Mouse (Mus musculus): ENCODE results near the gene Adgrv1.

The Adgrv1 gene

DNA sequence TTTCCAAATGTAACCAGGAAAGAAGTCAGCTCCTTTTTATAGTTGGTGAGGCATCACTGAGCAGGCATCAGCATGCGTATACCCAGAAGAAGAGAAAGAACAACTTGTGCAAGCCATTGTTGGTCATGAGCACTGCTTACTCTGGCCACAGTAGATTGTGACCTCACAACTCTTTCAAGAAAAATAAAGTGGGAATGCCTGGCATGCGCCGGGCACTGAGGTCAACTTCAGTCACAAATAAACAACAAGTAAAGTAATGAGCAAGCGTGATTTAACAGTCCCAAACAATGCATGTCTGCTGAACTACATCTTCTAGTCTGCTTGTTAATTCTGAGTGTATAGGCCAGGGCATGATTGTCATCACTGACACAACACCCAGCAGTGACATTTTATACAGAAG is 499.6 kb downstream of the Adgrv1 start:
- peak; percentile 35 for DNase-seq

DNA sequence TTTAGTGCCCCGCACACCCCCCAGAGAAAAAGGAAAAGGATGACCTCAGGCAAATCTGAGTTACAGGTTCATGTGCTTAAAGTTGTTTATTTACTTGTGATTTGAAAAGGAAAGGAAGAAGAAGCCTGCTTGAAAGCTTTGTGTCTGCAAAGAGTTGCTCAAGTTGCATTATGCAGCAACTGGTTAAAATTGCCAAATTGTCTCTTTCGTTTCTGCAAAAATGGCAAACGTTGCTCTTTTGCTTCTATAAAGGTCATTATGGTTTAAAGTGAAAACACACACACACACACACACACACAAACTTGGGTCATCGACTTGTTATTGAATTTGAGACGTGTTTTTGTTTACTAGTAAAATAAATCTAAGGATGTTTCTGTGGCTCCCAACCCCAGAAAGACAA is 500.3 kb downstream of the Adgrv1 start:
- no peak for DNase-seq

DNA sequence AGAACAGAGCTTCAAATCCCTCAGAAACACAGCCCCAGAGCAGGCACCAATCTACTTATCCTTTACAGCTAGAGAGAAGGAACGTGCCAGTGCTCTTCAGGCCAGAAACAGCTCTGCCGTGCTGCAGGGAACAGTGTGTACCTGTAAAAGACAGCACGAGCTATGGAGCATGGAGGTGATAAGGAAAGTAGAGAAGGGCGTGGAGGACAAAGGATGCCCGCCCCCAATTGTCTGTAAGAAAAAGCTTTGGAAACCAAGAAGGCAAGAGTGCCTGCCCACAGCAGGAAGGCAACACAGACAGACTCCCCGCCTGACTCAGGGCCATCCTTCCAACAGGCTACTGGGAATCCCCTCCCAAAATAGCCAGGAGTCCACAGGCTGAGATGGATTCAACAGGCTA is 501.1 kb downstream of the Adgrv1 start:
- DNase-seq = no peak

DNA sequence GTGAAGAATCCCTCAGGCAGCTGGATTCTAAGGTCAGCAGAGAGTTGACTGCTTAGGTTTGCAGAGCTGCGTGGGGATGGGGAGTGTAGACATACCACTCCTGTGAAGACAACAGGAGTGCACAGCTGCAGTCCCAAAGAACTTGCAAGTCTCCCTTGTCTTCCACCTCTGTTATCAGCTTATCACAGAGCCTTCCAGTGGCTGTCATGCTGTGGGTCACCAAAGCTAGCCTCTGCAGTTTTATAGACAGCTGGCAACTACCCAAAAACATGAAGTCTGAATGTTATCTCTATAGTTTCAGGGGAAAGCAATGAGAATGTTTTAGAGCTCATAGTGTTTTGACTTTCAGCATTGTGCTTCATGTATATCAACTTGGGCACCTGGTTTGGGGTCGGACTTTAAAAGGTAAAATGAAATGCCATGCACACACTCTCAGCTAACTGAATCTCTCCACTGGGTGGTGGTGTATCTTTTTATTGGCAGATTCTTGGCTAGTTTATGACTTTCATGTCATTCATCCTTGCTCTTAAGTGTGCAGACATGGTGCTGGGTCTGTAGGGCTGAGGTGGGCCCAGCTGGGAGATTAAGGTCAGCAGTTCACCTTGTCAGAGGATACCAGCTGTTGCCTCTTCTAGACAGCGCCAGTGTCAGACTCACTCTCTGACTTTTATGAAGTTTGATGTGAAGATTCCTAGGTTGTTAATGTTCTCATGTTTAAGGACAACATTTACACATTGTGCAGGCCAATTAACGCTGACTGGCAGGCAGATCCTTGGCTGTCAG is 502.0 kb downstream of the Adgrv1 start:
- no peak for DNase-seq

DNA sequence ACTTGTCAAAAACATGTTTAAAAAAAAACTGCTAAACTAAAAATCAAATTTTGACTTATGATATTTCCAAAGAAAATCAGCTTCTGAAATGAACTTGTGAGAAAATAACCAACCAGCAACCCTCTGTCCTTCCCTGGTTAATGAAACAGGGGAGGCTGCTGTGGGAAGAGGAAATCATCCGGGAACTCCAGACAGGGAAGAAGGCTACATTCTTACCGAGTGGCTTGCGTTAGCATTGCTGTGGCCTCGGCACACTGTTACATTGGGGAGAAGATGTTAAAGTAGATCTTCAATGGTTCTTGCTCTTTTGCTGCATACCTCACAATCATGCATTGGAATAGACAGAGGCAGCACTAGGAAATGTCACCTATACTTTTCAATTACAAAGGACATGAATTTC is 507.1 kb downstream of the Adgrv1 start:
- no peak for DNase-seq

DNA sequence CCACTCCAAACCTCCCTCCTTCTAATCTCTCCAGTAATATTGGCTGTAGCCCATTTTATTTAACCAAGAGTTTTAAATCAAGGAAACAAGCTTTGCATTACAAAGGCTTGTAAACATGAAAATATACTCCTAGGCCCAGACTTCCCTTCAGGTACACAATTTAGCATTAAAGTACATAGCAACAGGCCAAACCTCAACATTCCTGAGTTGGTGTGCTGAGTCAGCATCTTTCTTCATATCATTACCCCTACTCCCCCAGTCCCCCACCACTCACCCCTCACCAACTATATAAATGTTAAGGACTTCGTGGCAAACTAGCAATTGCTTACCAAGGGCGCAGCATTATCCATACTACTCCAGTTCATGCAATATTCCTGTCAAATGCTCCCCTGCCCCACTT is 510.7 kb downstream of the Adgrv1 start:
- no peak for DNase-seq

DNA sequence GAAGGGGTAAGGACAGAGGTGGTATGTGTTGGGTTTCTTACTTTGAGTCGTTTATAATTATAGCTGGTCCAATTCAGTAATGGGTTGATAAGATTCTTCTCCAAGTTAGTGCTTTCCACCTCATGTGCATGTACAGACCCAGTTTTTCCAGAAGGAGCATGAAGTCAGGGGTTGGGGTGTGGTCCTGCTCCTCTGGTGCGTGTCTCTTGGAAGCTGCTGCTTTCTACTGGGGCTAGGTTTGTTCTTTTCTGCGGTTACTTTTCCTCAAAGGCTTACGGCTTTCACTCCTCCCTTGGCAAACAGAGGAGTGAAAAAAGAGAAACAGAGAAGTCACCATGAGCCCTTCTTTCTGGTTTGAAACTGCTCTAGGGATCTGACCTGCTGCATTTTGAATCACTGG is 522.5 kb downstream of the Adgrv1 start:
- no peak for DNase-seq

DNA sequence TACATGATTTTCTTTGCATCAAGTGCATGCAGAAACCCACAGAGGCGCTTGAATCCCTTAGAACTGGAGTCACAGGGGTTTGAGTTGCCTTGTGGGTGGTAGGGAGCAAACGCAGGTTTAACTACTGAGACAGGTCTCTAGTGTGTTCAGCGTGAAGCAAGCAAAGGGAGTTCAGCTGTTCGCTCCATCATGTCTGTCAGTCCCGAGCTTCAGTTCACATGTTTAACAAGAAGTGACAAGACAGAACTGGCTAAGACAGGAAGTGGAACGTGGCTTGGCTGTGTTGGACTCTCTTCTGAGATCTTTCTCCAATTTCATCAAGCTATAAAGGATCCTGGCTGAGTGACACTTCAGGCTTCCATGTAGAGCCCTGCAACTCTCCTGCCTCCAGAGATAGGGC is 523.3 kb downstream of the Adgrv1 start:
- peak; percentile 16 for DNase-seq

DNA sequence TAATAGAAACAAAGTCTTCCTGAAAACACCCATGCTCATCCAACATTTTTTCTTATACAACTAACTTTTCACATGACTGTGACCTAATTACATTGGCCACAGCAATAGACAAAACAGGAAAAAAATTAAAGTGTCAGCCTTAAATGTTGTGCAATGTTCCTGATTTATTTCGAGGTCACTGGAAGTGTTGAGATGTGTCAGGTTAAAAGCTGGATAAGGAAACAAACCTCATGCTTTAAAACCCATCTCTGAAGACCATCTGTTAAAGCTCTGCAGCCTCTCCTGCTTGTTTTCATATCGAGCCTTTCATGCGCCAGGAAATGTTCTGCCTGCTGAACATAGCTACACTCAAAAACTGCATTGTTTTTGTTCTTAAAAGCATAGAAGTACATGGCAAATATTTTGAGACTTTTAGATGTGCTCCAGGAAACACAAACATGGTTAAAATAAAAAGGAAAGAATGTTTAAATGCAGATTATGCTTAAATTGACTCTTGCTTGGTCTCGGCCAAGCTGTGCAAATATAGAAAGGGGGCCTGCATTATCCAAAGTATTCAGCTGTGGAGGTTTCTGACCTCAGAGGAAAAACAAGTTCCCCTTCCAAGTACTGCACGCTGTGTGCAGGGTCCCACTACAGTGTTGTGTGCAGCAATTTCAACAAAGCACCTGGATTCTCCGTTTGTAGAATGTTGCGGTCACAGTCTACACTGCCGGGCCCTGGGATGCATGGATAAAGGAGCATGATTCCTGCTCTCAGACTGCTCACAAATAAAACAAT is 524.2 kb downstream of the Adgrv1 start:
- DNase-seq = peak; percentile 24

DNA sequence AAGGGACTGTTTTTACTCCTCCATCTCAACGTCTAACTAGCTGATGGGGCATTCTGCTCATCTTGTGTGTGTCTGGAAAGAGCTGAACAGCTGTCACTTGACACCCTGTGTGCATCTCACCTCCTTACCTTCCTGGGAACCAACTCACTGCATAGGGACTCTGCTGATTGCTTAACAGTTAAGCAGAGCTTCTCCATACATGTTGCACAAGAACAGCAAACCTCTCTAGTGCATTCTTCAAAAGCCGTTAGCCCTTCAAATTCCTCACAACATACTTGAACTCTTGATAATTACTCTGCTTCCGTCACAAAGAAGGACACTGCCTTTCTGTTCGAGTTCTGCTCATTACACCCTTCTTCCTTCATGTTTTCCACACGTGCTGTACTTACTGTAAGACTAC is 525.5 kb downstream of the Adgrv1 start:
- DNase-seq = no peak

DNA sequence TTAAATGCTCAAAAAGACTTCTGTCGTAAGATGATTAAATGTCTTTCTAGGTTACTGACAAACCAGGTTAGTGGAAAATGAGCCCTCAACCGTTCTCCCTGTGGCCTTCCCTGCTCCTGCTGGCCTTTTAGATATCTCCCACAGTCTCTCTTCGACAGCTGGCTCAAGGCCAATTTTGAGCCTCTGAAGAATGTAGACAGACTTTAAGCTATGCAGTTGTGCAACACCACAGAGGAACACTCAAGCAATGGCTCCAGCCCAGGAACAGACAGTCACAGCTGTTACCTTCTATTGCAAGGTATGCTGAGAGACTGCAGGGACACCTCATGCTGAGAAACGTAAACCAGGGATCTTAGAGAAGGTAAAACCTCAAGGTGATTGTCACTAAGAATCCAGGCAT is 529.2 kb downstream of the Adgrv1 start:
- DNase-seq = peak; percentile 81

DNA sequence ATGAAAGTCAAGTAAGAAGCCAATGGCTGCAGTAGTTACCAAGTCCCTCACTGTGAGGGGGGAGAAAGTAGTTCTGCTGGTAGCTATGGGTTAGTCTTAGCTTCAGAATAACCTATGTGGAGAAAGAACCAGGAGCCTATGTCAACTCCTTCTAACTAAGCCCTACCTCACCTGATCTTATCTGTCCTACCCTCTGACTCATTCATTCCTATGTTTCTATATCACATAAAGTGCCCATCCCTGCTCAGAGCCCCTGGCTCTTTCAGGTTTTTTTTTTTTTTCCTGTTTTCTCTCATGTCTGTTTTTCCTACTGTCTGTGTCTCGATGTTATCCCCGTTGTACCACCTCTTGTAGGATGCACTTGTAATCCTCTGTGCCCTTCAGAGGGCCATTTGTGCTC is 536.5 kb downstream of the Adgrv1 start:
- DNase-seq = no peak

DNA sequence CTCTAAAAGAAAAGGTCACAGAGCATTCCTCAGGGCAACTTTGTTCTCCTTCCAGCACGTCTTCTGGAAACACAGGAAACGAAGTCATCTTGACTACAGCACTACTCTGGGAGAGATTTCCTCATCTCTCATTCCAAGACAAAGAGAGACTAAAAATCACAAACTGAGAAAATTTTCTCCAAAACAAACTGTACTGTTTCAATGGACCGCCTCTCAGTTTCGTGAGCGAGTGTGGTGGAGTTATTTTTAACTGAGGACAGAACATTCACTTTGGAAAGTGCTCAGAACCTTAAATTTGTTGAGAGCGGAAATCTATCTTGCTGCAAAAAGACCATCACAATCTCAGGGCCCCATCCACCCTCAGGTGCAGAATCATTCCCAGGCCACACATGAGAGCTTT is 538.4 kb downstream of the Adgrv1 start:
- no peak for DNase-seq

DNA sequence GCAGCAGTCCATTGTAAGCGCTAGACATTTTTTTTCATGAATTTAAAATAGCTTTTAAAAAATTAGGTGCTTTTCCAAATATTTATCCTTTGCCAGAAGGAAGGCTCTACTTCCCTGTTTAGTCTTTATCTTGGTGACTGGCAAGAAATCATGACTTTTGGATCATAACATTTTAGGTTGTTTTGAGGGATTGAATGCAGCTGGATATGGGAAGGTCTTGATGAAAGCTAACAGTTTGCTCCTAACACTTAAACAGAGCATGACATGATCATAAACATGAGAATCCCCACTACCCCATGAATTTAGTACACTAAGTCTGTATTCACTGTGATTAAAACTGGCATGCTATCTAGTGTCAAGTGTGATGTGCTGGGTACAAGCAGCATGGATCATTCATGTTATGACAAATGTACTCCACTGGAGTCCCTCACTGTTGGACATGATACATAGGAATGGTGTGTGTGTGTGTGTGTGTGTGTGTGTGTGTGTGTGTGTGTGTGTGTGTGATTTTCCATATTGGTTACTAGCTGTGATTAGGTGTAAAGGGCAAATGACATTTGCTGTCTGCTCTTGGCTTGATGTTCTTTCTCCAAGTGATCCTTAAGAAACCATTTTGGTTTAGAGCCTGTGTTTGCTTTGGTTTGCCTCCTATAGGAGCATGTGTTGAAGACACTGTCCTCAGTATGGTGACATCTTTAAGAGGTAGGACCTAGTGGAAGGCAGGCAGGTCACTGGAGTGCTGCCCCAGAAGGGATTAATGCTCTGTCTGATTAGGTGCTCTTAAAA is 542.7 kb downstream of the Adgrv1 start:
- DNase-seq = no peak

DNA sequence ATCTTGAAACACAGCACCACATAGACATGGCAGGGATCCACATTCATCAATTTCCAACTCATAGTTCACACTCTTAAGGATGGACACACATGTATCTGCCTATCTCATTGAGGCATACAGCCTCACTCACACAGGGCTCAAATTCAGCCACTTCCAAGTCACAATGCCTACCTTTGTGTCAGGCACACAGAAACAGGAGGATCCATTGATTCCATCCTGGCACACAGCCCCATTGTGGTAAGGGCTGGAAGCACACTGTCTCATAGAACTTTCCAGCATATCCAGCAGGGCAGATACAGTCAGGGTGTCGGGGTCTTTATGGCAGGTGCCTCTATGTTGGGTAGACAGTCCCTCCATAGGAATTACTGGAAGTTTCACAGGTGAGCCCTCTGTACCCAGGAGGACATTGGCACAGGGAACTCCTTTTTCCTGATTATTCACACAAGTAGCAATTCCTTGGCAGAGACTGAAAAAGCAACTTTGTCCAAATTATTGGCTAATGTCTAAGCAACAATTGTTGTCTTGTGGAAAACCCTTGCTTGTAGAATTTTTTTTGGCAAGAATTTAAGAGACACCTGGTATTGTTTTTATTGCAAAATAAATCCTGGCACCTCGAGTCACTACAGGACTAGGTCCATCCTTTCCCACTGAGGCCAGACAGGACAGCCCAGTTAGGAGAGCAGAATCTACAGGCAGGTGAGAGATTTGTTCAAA is 545.8 kb downstream of the Adgrv1 start:
- DNase-seq = no peak

DNA sequence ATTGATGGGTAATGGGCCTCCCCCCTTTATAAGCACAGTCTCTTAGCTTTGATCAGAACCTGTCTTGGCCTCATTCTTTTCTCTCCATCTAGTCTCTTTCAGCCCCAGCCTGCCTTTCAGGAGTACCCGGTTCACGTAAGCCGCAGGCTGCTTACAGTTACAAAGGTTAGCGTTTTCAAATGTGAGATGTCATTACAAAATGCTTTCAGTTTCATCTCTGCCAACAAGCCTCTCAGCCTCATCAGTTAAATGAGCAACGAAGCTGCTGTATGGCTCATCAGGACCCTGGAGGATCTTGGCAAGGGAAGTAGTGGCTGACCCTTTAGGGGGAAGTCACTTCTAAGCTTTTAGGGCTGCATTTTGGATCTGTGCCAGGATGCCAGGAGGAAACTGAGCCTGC is 560.7 kb downstream of the Adgrv1 start:
- DNase-seq = no peak

DNA sequence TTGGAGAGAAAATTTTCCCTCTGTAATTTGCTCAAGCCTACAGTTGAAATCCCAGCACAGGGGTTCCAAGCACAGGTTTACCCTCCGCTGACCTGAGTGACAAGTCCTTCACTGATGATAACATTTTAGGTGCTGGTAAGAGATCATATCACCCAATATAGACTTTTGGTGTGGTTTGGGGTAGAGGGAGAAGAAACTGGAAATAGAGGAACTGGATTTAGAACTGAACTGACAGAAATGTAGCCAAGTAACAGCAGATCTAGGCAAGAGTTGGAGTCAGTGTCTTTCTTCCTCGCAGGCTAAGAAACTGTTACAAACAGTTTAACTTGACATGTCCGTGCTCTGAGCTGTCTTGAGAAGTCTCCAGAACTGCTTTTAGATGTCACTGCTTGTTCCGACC is 581.5 kb downstream of the Adgrv1 start:
- DNase-seq = no peak

DNA sequence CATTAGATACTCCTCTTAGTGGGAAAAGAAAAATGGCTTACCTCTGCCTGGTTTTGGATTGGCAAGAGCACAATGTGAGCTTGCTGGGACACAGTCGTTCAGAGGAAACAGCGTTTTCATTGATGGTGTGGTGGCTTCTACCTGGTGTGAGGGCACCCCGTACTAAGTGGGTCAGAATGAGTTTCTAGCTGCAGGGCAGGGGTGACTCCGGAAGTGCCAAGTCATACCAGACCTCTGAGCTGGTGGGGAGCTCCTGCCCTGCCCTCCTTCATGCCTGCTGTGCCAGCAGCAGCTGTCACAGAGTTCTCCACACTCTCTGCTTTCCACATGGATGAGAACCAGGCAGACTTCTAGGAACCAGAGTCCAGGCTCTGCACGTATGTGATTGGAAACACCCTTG is 582.0 kb downstream of the Adgrv1 start:
- DNase-seq = peak; percentile 7

DNA sequence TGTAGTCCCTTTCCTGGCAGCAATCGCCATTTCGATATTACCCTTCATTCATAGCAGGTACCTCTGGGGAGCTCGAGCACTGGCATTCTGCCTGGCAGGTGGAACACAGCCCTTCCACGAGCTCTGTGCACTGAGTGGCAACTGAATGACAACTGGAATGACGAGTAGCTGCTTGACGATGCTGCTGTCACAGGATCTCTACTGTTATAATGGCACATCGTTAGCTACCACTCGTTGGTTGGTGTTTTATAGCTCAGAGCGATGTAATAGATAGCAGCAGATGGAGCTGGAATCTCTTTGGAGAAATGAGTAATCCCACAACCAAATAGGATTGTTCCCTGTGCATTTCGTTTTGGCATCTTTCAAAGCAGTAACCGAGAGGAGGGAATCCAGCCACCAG is 587.6 kb downstream of the Adgrv1 start:
- DNase-seq = no peak
